Mouse (Mus musculus): ENCODE data around the gene Hist2h2aa1.
A peak's percentile ranks its signal among the peaks of the same experiment; 100 is the strongest.
"Not testable (repeated sequence)": the region's sequence is repeated elsewhere in the genome, so short reads cannot be mapped to it uniquely, and the experiment has no call there.

The Hist2h2aa1 gene

DNA sequence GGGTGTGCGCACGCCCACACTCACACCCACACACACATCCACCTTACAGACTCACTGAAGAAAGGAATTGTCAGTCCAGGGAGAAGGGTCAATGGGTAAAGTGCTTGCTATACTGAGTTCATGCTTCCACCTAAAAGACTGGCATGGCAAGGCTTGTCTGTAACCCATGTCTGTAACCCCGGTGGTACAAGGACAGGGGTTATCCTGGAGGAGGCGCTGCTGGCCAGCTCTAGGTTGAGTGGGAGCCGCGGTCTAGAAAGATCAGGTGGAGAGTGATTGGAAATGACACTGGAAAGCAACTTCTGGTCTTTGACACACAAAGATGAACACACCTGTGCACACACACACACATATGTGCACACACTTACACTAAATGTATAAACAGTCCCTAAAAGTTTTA is 35.4 kb downstream of the Hist2h2aa1 start:
- DNase-seq (ENCODE audit: low spot score), result peak; percentile 38

DNA sequence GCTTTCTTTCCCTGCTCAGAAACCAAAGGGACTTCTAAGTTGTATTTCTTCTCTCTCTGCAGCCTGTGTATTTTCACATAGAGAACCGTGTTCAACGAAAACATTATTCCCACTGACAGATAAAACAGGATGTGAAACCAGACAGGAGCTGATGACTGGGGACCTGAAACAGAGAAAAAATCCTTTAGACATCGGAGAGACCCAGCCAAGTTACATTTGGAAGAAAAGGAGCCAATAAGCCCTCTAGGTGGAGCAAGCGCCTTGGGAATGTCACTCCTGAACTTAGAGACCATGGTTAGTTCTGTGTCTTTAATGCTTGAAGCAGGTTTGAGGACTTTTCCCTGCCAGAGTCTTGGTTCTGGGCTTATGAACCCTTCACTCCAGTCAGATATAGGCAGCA is 39.2 kb downstream of the Hist2h2aa1 start:
- DNase-seq (ENCODE audit: low spot score), result peak; percentile 50

GRCm38 (mm10) chr3:96287334-96287733 is 42.0 kb downstream of the Hist2h2aa1 start:
- DNase-seq (ENCODE audit: low spot score), result not testable (repeated sequence)

DNA sequence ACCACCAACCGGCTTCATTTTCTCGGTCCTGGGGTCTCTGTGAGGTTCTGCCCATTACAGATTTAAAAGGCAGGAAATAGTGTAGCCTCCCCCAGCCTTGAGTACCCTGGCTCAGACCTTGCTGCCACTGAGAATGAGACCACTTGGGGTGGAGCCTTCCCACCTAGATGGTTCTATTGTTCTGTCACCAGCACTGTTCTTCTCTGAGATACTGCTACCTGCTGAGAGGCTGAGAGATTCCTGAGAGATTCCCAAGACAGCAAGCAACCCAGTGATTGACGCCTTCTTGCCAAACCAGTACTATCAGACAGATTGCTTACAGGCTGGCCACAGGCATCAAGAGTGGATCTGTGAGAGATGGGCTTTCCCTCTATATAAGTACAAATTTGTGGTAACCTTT is 43.9 kb downstream of the Hist2h2aa1 start:
- no peak for DNase-seq (ENCODE audit: low spot score)

DNA sequence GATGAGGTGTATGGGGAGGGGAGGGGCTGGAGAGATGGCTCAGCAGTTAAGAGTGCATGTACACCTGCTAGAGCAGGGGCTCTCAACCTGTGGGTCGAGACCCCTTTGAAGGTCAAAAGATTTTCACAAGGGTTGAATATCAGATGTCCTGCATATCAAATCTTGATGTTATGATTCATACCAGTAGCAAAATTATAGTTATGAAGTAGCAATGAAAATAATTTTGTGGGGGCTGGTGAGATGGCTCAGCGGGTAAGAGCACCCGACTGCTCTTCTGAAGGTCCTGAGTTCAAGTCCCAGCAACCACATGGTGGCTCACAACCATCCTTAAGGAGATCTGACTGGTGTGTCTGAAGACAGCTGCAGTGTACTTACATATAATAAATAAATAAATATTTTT is 45.4 kb downstream of the Hist2h2aa1 start:
- DNase-seq (ENCODE audit: low spot score), result not testable (repeated sequence)

GRCm38 (mm10) chr3:96292641-96293040 is 47.3 kb downstream of the Hist2h2aa1 start:
- DNase-seq (ENCODE audit: low spot score), result no peak

- DNase-seq (ENCODE audit: low spot score), result no peak
Observed at GRCm38 (mm10) chr3:96293368-96293767, 48.1 kb downstream of the Hist2h2aa1 start.

GRCm38 (mm10) chr3:96293787-96294186 is 48.5 kb downstream of the Hist2h2aa1 start, which contains the start of gene Fcgr1:
Gene Fcgr1, minus strand, starts transcription at chr3:96293969.
- no peak for DNase-seq (ENCODE audit: low spot score)

Measured in adipocyte (in vitro differentiated cells).